Mouse (Mus musculus) CH12.LX (cell line): Measurements from ENCODE around the gene Tgfb1. TPM values are rescaled to one million over a fixed set of nuclear protein-coding genes. Genes with fewer than 3 reads are reported as not detected.

Experiments
- DNase-seq: peaks from one replicate; pipeline ENCODE4 v3.0.0-alpha.2; 2013; ENCODE audit errors: extremely low read depth
- H3K27ac ChIP-seq: 2 replicates; pipeline ENCODE4 v1.5.1; 2012; ENCODE audit warnings: low read depth, mild to moderate bottlenecking, control low read depth, moderate library complexity; ENCODE audit not compliant: insufficient read depth
- H3K27me3 ChIP-seq: replicated peaks from 2 replicates; pipeline ENCODE3; 2012; ENCODE audit warnings: inconsistent platforms
- H3K36me3 ChIP-seq, 2 experiments: replicated peaks in 1 of 2; 2 replicates each; pipeline versions ENCODE3 to v1.6.1; 2012; ENCODE audit warnings: inconsistent platforms in 1 of 2, low read length in 1 of 2, mild to moderate bottlenecking in 1 of 2, mixed read lengths in 1 of 2, moderate library complexity in 1 of 2; ENCODE audit not compliant: control insufficient read depth in 1 of 2, insufficient read depth in 1 of 2
- H3K4me1 ChIP-seq, 2 experiments: 2 replicates each; pipeline ENCODE4 v1.6.1; 2012; ENCODE audit warnings: inconsistent platforms in 1 of 2, moderate library complexity in 1 of 2; ENCODE audit not compliant: insufficient read depth in 2 of 2, control insufficient read depth in 1 of 2
- H3K4me2 ChIP-seq: 2 replicates; pipeline ENCODE4 v1.6.1; 2012; ENCODE audit warnings: low read depth, mild to moderate bottlenecking, control low read depth; ENCODE audit not compliant: poor library complexity, insufficient read depth, severe bottlenecking
- H3K4me3 ChIP-seq, 3 experiments: fragments of 150-350 bp in 1 of 3; sonication (generic) in 1 of 3; replicated peaks in 1 of 3; 2 replicates each; pipeline versions ENCODE3 to v1.5.1; 2011 to 2012; ENCODE audit warnings: low read depth in 2 of 3, low read length in 2 of 3, mild to moderate bottlenecking in 2 of 3, moderate library complexity in 2 of 3, control low read depth in 1 of 3, improper control_type of control experiment in 1 of 3, inconsistent platforms in 1 of 3, mixed read lengths in 1 of 3; ENCODE audit not compliant: poor library complexity in 1 of 3
- H3K79me2 ChIP-seq: replicated peaks from 2 replicates; pipeline ENCODE4 v1.6.1; 2012; ENCODE audit warnings: mild to moderate bottlenecking, moderate library complexity; ENCODE audit not compliant: control insufficient read depth, poor library complexity, insufficient read depth, severe bottlenecking; ENCODE audit errors: extremely low read depth
- H3K9ac ChIP-seq: 2 replicates; pipeline ENCODE4 v1.6.1; 2012; ENCODE audit warnings: low read depth, mild to moderate bottlenecking, control low read depth, moderate library complexity; ENCODE audit not compliant: insufficient read depth
- H3K9me3 ChIP-seq: replicated peaks from 2 replicates; pipeline ENCODE3; 2012; ENCODE audit warnings: low read length, inconsistent platforms, mixed read lengths
- BHLHE40 ChIP-seq: IDR thresholded peaks from 2 replicates; pipeline ENCODE4 v1.6.1; 2011; ENCODE audit warnings: mild to moderate bottlenecking, low read depth, low read length, improper control_type of control experiment
- CHD1 ChIP-seq: IDR thresholded peaks from 2 replicates; pipeline ENCODE4 v1.6.1; 2012; ENCODE audit warnings: low read depth, low read length, improper control_type of control experiment, inconsistent platforms
- CHD2 ChIP-seq: IDR thresholded peaks from 2 replicates; pipeline ENCODE4 v1.6.1; 2011; ENCODE audit warnings: low read length, improper control_type of control experiment
- CTCF ChIP-seq, 2 experiments: IDR thresholded peaks in 1 of 2; conservative IDR thresholded peaks in 1 of 2; 2 replicates each; pipeline ENCODE4 v1.5.1; 2011 to 2012; ENCODE audit warnings: low read depth in 2 of 2, low read length in 2 of 2, improper control_type of control experiment in 1 of 2, inconsistent platforms in 1 of 2, mild to moderate bottlenecking in 1 of 2, moderate library complexity in 1 of 2
- E2F4 ChIP-seq: IDR thresholded peaks from 2 replicates; pipeline ENCODE4 v1.6.1; 2011; ENCODE audit warnings: low read depth, low read length, improper control_type of control experiment; ENCODE audit not compliant: insufficient replicate concordance
- ELF1 ChIP-seq: IDR thresholded peaks from 2 replicates; pipeline ENCODE4 v1.6.1; 2014; ENCODE audit warnings: low read depth, mild to moderate bottlenecking, inconsistent platforms, low read length, improper control_type of control experiment
- EP300 ChIP-seq: IDR thresholded peaks from 2 replicates; pipeline ENCODE4 v1.6.1; 2011; ENCODE audit warnings: low read length, improper control_type of control experiment
- ETS1 ChIP-seq: conservative IDR thresholded peaks from 2 replicates; pipeline ENCODE4 v1.6.1; 2012; ENCODE audit warnings: low read depth, mild to moderate bottlenecking, inconsistent platforms, low read length, improper control_type of control experiment, moderate library complexity
- GABPA ChIP-seq: IDR thresholded peaks from 2 replicates; pipeline ENCODE4 v1.6.1; 2012; ENCODE audit warnings: low read depth, low read length, improper control_type of control experiment, inconsistent platforms; ENCODE audit not compliant: insufficient replicate concordance
- HCFC1 ChIP-seq: IDR thresholded peaks from 2 replicates; pipeline ENCODE4 v1.6.1; 2012; ENCODE audit warnings: low read depth, mild to moderate bottlenecking, inconsistent platforms, low read length, improper control_type of control experiment
- IRF4 ChIP-seq: IDR thresholded peaks from 2 replicates; pipeline ENCODE4 v1.6.1; 2014; ENCODE audit warnings: low read depth, mild to moderate bottlenecking, inconsistent platforms, low read length, improper control_type of control experiment
- JUN ChIP-seq: IDR thresholded peaks from 2 replicates; pipeline ENCODE4 v1.6.1; 2011; ENCODE audit warnings: low read depth, mild to moderate bottlenecking, low read length, improper control_type of control experiment, moderate library complexity; ENCODE audit not compliant: insufficient read depth
- JUND ChIP-seq: conservative IDR thresholded peaks from 2 replicates; pipeline ENCODE4 v1.6.1; 2011; ENCODE audit warnings: low read depth, low read length, improper control_type of control experiment
- KAT2A ChIP-seq: IDR thresholded peaks from 2 replicates; pipeline ENCODE4 v1.6.1; 2012; ENCODE audit warnings: low read length, improper control_type of control experiment, inconsistent platforms; ENCODE audit not compliant: insufficient replicate concordance
- MAFK ChIP-seq: IDR thresholded peaks from 2 replicates; pipeline ENCODE4 v1.6.1; 2011; ENCODE audit warnings: low read length, improper control_type of control experiment; ENCODE audit not compliant: insufficient replicate concordance
- MAX ChIP-seq: IDR thresholded peaks from 2 replicates; pipeline ENCODE4 v1.6.1; 2011; ENCODE audit warnings: low read length, improper control_type of control experiment
- MAZ ChIP-seq: IDR thresholded peaks from 2 replicates; pipeline ENCODE4 v1.6.1; 2012; ENCODE audit warnings: low read depth, mild to moderate bottlenecking, inconsistent platforms, low read length, improper control_type of control experiment, moderate library complexity
- MEF2A ChIP-seq: IDR thresholded peaks from 2 replicates; pipeline ENCODE4 v1.6.1; 2014; ENCODE audit warnings: low read depth, mild to moderate bottlenecking, inconsistent platforms, low read length, improper control_type of control experiment, borderline replicate concordance
- MXI1 ChIP-seq: IDR thresholded peaks from 2 replicates; pipeline ENCODE4 v1.6.1; 2011; ENCODE audit warnings: mild to moderate bottlenecking, low read depth, low read length, improper control_type of control experiment
- MYC ChIP-seq: IDR thresholded peaks from 2 replicates; pipeline ENCODE4 v1.6.1; 2011; ENCODE audit warnings: low read depth, mild to moderate bottlenecking, improper control_type of control experiment, low read length
- NELFE ChIP-seq: IDR thresholded peaks from 2 replicates; pipeline ENCODE4 v1.6.1; 2011; ENCODE audit warnings: low read depth, low read length, improper control_type of control experiment
- NRF1 ChIP-seq: IDR thresholded peaks from 2 replicates; pipeline ENCODE4 v1.6.1; 2014; ENCODE audit warnings: low read depth, mild to moderate bottlenecking, inconsistent platforms, low read length, improper control_type of control experiment, moderate library complexity
- PAX5 ChIP-seq: IDR thresholded peaks from 2 replicates; pipeline ENCODE4 v1.6.1; 2012; ENCODE audit warnings: low read length, inconsistent platforms, mixed read lengths
- POLR2A ChIP-seq: IDR thresholded peaks from 2 replicates; pipeline ENCODE4 v1.6.1; 2011; ENCODE audit warnings: low read depth, mild to moderate bottlenecking, improper control_type of control experiment, low read length
- POLR2AphosphoS2 ChIP-seq: IDR thresholded peaks from 2 replicates; pipeline ENCODE4 v1.6.1; 2011; ENCODE audit warnings: low read depth, low read length, improper control_type of control experiment
- RAD21 ChIP-seq: IDR thresholded peaks from 2 replicates; pipeline ENCODE4 v1.6.1; 2011; ENCODE audit warnings: low read depth, mild to moderate bottlenecking, low read length, improper control_type of control experiment, moderate library complexity
- RCOR1 ChIP-seq: conservative IDR thresholded peaks from 2 replicates; pipeline ENCODE4 v1.6.1; 2012; ENCODE audit warnings: low read depth, mild to moderate bottlenecking, inconsistent platforms, low read length, improper control_type of control experiment
- SIN3A ChIP-seq: IDR thresholded peaks from 2 replicates; pipeline ENCODE4 v1.6.1; 2012; ENCODE audit warnings: low read length, improper control_type of control experiment, inconsistent platforms
- SMC3 ChIP-seq: IDR thresholded peaks from 2 replicates; pipeline ENCODE4 v1.6.1; 2011; ENCODE audit warnings: low read depth, low read length, improper control_type of control experiment
- TBP ChIP-seq: conservative IDR thresholded peaks from 2 replicates; pipeline ENCODE4 v1.6.1; 2011; ENCODE audit warnings: low read depth, low read length, improper control_type of control experiment
- TCF12 ChIP-seq: IDR thresholded peaks from 2 replicates; pipeline ENCODE4 v1.6.1; 2014; ENCODE audit warnings: low read depth, mild to moderate bottlenecking, inconsistent platforms, low read length, improper control_type of control experiment
- UBTF ChIP-seq: IDR thresholded peaks from 2 replicates; pipeline ENCODE4 v1.6.1; 2012; ENCODE audit warnings: low read depth, mild to moderate bottlenecking, inconsistent platforms, low read length, improper control_type of control experiment, moderate library complexity
- USF1 ChIP-seq: IDR thresholded peaks from 2 replicates; pipeline ENCODE4 v1.6.1; 2014; ENCODE audit warnings: low read depth, mild to moderate bottlenecking, inconsistent platforms, low read length, improper control_type of control experiment
- USF2 ChIP-seq: conservative IDR thresholded peaks from 2 replicates; pipeline ENCODE4 v1.6.1; 2011; ENCODE audit warnings: low read depth, low read length, improper control_type of control experiment
- ZC3H11A ChIP-seq: IDR thresholded peaks from 2 replicates; pipeline ENCODE4 v1.6.1; 2012; ENCODE audit warnings: low read depth, mild to moderate bottlenecking, inconsistent platforms, low read length, improper control_type of control experiment
- ZKSCAN1 ChIP-seq: IDR thresholded peaks from 2 replicates; pipeline ENCODE4 v1.6.1; 2012; ENCODE audit warnings: low read depth, inconsistent platforms, low read length, improper control_type of control experiment, borderline replicate concordance
- ZMIZ1 ChIP-seq: IDR thresholded peaks from 2 replicates; pipeline ENCODE4 v1.6.1; 2012; ENCODE audit warnings: low read depth, mild to moderate bottlenecking, inconsistent platforms, low read length, improper control_type of control experiment
- ZNF384 ChIP-seq: IDR thresholded peaks from 2 replicates; pipeline ENCODE4 v1.6.1; 2012; ENCODE audit warnings: low read depth, low read length, improper control_type of control experiment, inconsistent platforms
- dilution Hi-C: fragments of 300-500 bp; cut with MboI; formaldehyde crosslinking; loops from 2 replicates; pipeline ENCODE4 v1.14.3; 2020; ENCODE audit warnings: low sequenced_read_pairs; ENCODE audit not compliant: extremely low pct_unique_long_range_greater_than_20kb, extremely low pct_ligation_motif_present
- in situ Hi-C: fragments of 300-500 bp; cut with MboI; formaldehyde crosslinking; loops from 3 replicates; pipeline ENCODE4 v1.14.3; 2019; ENCODE audit warnings: low sequenced_read_pairs, low pct_ligation_motif_present, low pct_unique_long_range_greater_than_20kb, mixed read lengths
- polyA plus RNA-seq: library from polyadenylated mRNA; unstranded; fragments of >175 nt; gene quantifications from 2 replicates; pipeline ENCODE4 v1.2.1, GENCODE M21; 2012; ENCODE audit warnings: low read depth; ENCODE audit not compliant: insufficient read length
- total RNA-seq, 2 experiments: library from RNA; depleted of rRNA; stranded (reverse); fragments of 300-350 nt in 1 of 2; fragments of >200 nt in 1 of 2; gene quantifications; 2 replicates each; pipeline ENCODE4 v1.2.3; 2012 to 2014

Tgfb1 gene
- total and polyA plus RNA-seq, 3 experiments = 9.2 to 109 (median 25.9) TPM

DNA sequence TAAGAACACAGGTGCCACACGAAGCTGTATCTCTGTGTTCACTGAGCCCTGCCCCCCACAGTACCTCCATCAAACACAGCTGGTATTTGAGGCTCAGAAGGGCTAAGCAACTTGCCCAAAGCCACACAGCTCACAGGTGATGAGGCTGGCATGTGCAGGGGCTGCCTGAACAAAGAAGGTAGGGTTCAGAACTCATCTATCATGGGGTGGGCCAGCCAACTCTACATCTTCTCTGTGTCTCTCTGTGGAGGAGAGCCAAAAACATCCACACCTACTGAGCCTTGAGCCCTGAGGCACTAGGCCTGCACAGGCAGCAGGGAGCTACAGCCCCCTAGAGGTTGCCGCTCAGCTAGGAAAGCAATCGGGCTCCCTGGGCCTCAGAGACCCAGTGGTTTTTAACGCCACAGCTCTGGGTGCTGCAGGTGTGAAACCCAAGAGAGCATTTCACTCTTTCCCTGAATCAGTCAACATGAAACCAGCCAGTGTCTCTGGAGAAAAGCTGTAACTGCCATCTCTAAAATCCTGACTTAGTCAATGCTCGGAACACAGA, 39.2 kb upstream of the Tgfb1 start:
- peaks cover 0 to 3% of the 10 kb centered on the region in 2 experiments for H3K36me3 ChIP-seq
- no peak overlapping the region for H3K4me3 ChIP-seq
- TF ChIP-seq MEF2A (peak; percentile 78), BHLHE40 (peak; percentile 86), USF2 (no peak), CHD1 (no peak), NELFE (0 out of 2 replicates have a peak, but pooled peaks have one; percentile 21), MYC (peak; percentile 59; the same call in 1 of the 2 replicates), MAZ (no peak), SIN3A (peak; percentile 68; the same call in 1 of the 2 replicates), HCFC1 (peak; percentile 38), MXI1 (no peak), ETS1 (peak; percentile 82), ZMIZ1 (no peak), RAD21 (peak; percentile 91), TCF12 (peak; percentile 94), EP300 (peak; percentile 95), MAFK (peak; percentile 87), ELF1 (no peak), KAT2A (no peak), E2F4 (no peak), TBP (peak; percentile 75; the same call in 1 of the 2 replicates), USF1 (no peak), ZNF384 (peak; percentile 52), POLR2AphosphoS2 (no peak), ZC3H11A (no peak), CTCF (conservative IDR thresholded peaks at IDR 0.05 in 1 of 2, IDR thresholded peaks at IDR 0.05 in 1 of 2; ENCODE audit: low read depth in 2 of 2, low read length in 2 of 2) (peak in 1 of 2 experiments; percentile 95; a peak in 2 of 4 replicates), SMC3 (peak; percentile 80), JUND (peak; percentile 86), JUN (peak; percentile 69), MAX (peak; percentile 45; the same call in 1 of the 2 replicates), POLR2A (no peak), RCOR1 (peak; percentile 77; the same call in 1 of the 2 replicates), UBTF (peak; percentile 80; the same call in 1 of the 2 replicates), NRF1 (peak; percentile 27; the same call in 1 of the 2 replicates), CHD2 (no peak), IRF4 (peak; percentile 97), ZKSCAN1 (no peak), GABPA (no peak), PAX5 (no peak)
- H3K27me3 ChIP-seq = no peaks in the 10 kb centered on the region
- H3K9me3 ChIP-seq = no peaks in the 10 kb centered on the region
- no peak overlapping the region for H3K27ac ChIP-seq
- peak; percentile 96 for DNase-seq
- no peak overlapping the region for H3K9ac ChIP-seq
- dilution Hi-C loops (no loop called here), in situ Hi-C loops (no loop called here)
- H3K4me1 ChIP-seq = peaks cover 17 to 54% of the 10 kb centered on the region in 2 experiments
- no peak overlapping the region; the same call in 1 of the 2 replicates for H3K4me2 ChIP-seq
- no peaks in the 10 kb centered on the region for H3K79me2 ChIP-seq
